Mouse (Mus musculus) MEL (cell line): ENCODE measurements around the gene Nr2f2. TPM values are rescaled to one million over a fixed set of nuclear protein-coding genes. Genes with fewer than 3 reads are reported as not detected.

Experiments used
- DNase-seq: peaks from one replicate; pipeline ENCODE4 v3.0.0; 2011; ENCODE audit warnings: low read depth, low spot score
- H3K27ac ChIP-seq: 2 replicates; pipeline ENCODE4 v1.5.1; 2012; ENCODE audit warnings: low read depth, mild to moderate bottlenecking, control low read depth, low read length, moderate library complexity; ENCODE audit not compliant: control insufficient read depth
- H3K27me3 ChIP-seq, 2 experiments: fragments of 150-350 bp in 1 of 2; sonication (generic) in 1 of 2; 2 replicates each; pipeline ENCODE4 v1.6.1; 2012; ENCODE audit warnings: low read length in 2 of 2, mild to moderate bottlenecking in 2 of 2, improper control_type of control experiment in 1 of 2, moderate library complexity in 1 of 2; ENCODE audit not compliant: insufficient read depth in 2 of 2, control insufficient read depth in 1 of 2
- H3K36me3 ChIP-seq, 2 experiments: 2 replicates each; pipeline ENCODE4 v1.6.1; 2012 to 2014; ENCODE audit warnings: low read length in 2 of 2, improper control_type of control experiment in 1 of 2, inconsistent platforms in 1 of 2, mild to moderate bottlenecking in 1 of 2; ENCODE audit not compliant: insufficient read depth in 2 of 2, control insufficient read depth in 1 of 2
- H3K4me1 ChIP-seq, 2 experiments: fragments of 150-350 bp in 1 of 2; sonication (generic) in 1 of 2; 2 replicates each; pipeline ENCODE4 v1.6.1; 2012; ENCODE audit warnings: low read length in 2 of 2, improper control_type of control experiment in 1 of 2, mild to moderate bottlenecking in 1 of 2; ENCODE audit not compliant: insufficient read depth in 2 of 2, control insufficient read depth in 1 of 2
- H3K4me3 ChIP-seq, 2 experiments: fragments of 150-350 bp in 1 of 2; sonication (generic) in 1 of 2; 2 replicates each; pipeline ENCODE4 v1.5.1; 2012; ENCODE audit warnings: low read depth in 2 of 2, low read length in 2 of 2, mild to moderate bottlenecking in 2 of 2, moderate library complexity in 2 of 2, control low read depth in 1 of 2, improper control_type of control experiment in 1 of 2; ENCODE audit not compliant: control insufficient read depth in 1 of 2, insufficient read depth in 1 of 2
- H3K79me2 ChIP-seq: 2 replicates; pipeline ENCODE4 v1.6.1; 2012; ENCODE audit warnings: mild to moderate bottlenecking, low read length, moderate library complexity; ENCODE audit not compliant: control insufficient read depth, poor library complexity, insufficient read depth
- H3K9ac ChIP-seq: 2 replicates; pipeline ENCODE4 v1.6.1; 2012; ENCODE audit warnings: low read depth, mild to moderate bottlenecking, control low read depth, low read length, moderate library complexity; ENCODE audit not compliant: control insufficient read depth, poor library complexity, severe bottlenecking
- H3K9me3 ChIP-seq: fragments of 150-350 bp; sonication (generic); replicated peaks from 2 replicates; pipeline ENCODE4 v1.6.1; 2012; ENCODE audit warnings: mild to moderate bottlenecking, low read length, improper control_type of control experiment, moderate library complexity; ENCODE audit not compliant: insufficient read depth
- CHD2 ChIP-seq: IDR thresholded peaks from 2 replicates; pipeline ENCODE4 v1.6.1; 2011; ENCODE audit warnings: low read length, improper control_type of control experiment
- CTCF ChIP-seq, 3 experiments: IDR thresholded peaks in 2 of 3; conservative IDR thresholded peaks in 1 of 3; 2 replicates each; pipeline ENCODE4 v1.5.1; 2011 to 2012; ENCODE audit warnings: low read length in 3 of 3, low read depth in 2 of 3, mild to moderate bottlenecking in 2 of 3, improper control_type of control experiment in 1 of 3, inconsistent platforms in 1 of 3, mixed read lengths in 1 of 3, moderate library complexity in 1 of 3; ENCODE audit not compliant: control insufficient read depth in 1 of 3, insufficient read depth in 1 of 3, poor library complexity in 1 of 3, severe bottlenecking in 1 of 3
- E2F4 ChIP-seq: IDR thresholded peaks from 2 replicates; pipeline ENCODE4 v1.6.1; 2011; ENCODE audit warnings: low read depth, low read length, improper control_type of control experiment, borderline replicate concordance
- ELF1 ChIP-seq: IDR thresholded peaks from 2 replicates; pipeline ENCODE4 v1.6.1; 2014; ENCODE audit warnings: low read depth, mild to moderate bottlenecking, inconsistent platforms, low read length, improper control_type of control experiment, moderate library complexity
- EP300 ChIP-seq, 2 experiments: IDR thresholded peaks; 2 replicates each; pipeline ENCODE4 v1.6.1; 2011; ENCODE audit warnings: improper control_type of control experiment in 2 of 2, low read length in 2 of 2, low read depth in 1 of 2, mild to moderate bottlenecking in 1 of 2
- ETS1 ChIP-seq: IDR thresholded peaks from 2 replicates; pipeline ENCODE4 v1.6.1; 2012; ENCODE audit warnings: low read depth, mild to moderate bottlenecking, inconsistent platforms, low read length, improper control_type of control experiment, moderate library complexity
- GABPA ChIP-seq: IDR thresholded peaks from 2 replicates; pipeline ENCODE4 v1.6.1; 2012; ENCODE audit warnings: low read depth, mild to moderate bottlenecking, inconsistent platforms, low read length, improper control_type of control experiment, moderate library complexity
- GATA1 ChIP-seq: IDR thresholded peaks from 2 replicates; pipeline ENCODE4 v1.6.1; 2011; ENCODE audit warnings: low read depth, low read length, improper control_type of control experiment
- KAT2A ChIP-seq: conservative IDR thresholded peaks from 2 replicates; pipeline ENCODE4 v1.6.1; 2012; ENCODE audit warnings: low read depth, low read length, improper control_type of control experiment, inconsistent platforms
- MAFK ChIP-seq: IDR thresholded peaks from 2 replicates; pipeline ENCODE4 v1.6.1; 2011; ENCODE audit warnings: low read depth, mild to moderate bottlenecking, low read length, improper control_type of control experiment, borderline replicate concordance
- MXI1 ChIP-seq: IDR thresholded peaks from 2 replicates; pipeline ENCODE4 v1.6.1; 2011; ENCODE audit warnings: mild to moderate bottlenecking, low read depth, low read length, improper control_type of control experiment
- MYB ChIP-seq: IDR thresholded peaks from 2 replicates; pipeline ENCODE4 v1.6.1; 2011; ENCODE audit warnings: mild to moderate bottlenecking, low read depth, low read length, improper control_type of control experiment
- MYC ChIP-seq: IDR thresholded peaks from 2 replicates; pipeline ENCODE4 v1.6.1; 2011; ENCODE audit warnings: low read depth, mild to moderate bottlenecking, low read length, improper control_type of control experiment, moderate library complexity
- NRF1 ChIP-seq: IDR thresholded peaks from 2 replicates; pipeline ENCODE4 v1.6.1; 2014; ENCODE audit warnings: low read depth, mild to moderate bottlenecking, inconsistent platforms, low read length, improper control_type of control experiment, moderate library complexity; ENCODE audit not compliant: poor library complexity, insufficient read depth, severe bottlenecking
- POLR2A ChIP-seq, 2 experiments: IDR thresholded peaks; 2 replicates each; pipeline ENCODE4 v1.6.1; 2011 to 2012; ENCODE audit warnings: low read length in 2 of 2, mild to moderate bottlenecking in 2 of 2, control low read depth in 1 of 2, improper control_type of control experiment in 1 of 2, low read depth in 1 of 2, moderate library complexity in 1 of 2; ENCODE audit not compliant: control insufficient read depth in 1 of 2, insufficient read depth in 1 of 2, poor library complexity in 1 of 2
- RAD21 ChIP-seq: IDR thresholded peaks from 2 replicates; pipeline ENCODE4 v1.6.1; 2011; ENCODE audit warnings: mild to moderate bottlenecking, low read depth, low read length, improper control_type of control experiment
- RCOR1 ChIP-seq: IDR thresholded peaks from 2 replicates; pipeline ENCODE4 v1.6.1; 2012; ENCODE audit warnings: low read depth, mild to moderate bottlenecking, inconsistent platforms, low read length, improper control_type of control experiment
- TAL1 ChIP-seq: IDR thresholded peaks from 2 replicates; pipeline ENCODE4 v1.6.1; 2012; ENCODE audit warnings: mild to moderate bottlenecking, inconsistent platforms, low read length, moderate library complexity, mixed read lengths
- USF1 ChIP-seq: IDR thresholded peaks from 2 replicates; pipeline ENCODE4 v1.6.1; 2014; ENCODE audit warnings: low read depth, mild to moderate bottlenecking, inconsistent platforms, low read length, improper control_type of control experiment, moderate library complexity
- ZMIZ1 ChIP-seq: IDR thresholded peaks from 2 replicates; pipeline ENCODE4 v1.6.1; 2012; ENCODE audit warnings: low read depth, mild to moderate bottlenecking, inconsistent platforms, low read length, improper control_type of control experiment, moderate library complexity
- ZNF384 ChIP-seq: IDR thresholded peaks from 2 replicates; pipeline ENCODE4 v1.6.1; 2012; ENCODE audit warnings: low read depth, mild to moderate bottlenecking, inconsistent platforms, low read length, improper control_type of control experiment
- polyA plus RNA-seq, 2 experiments: library from polyadenylated mRNA; stranded (reverse) in 1 of 2; unstranded in 1 of 2; fragments of >175 nt in 1 of 2; fragments of >200 nt in 1 of 2; gene quantifications; 2 replicates each; pipeline versions ENCODE4 v1.2.1 to v1.2.4; 2012; ENCODE audit warnings: low replicate concordance in 2 of 2, low read depth in 1 of 2; ENCODE audit not compliant: insufficient read length in 2 of 2, insufficient read depth in 1 of 2, missing spikeins in 1 of 2
- total RNA-seq: library from RNA; depleted of rRNA; stranded (reverse); fragments of 300-350 nt; gene quantifications from 2 replicates; pipeline ENCODE4 v1.2.3, GENCODE M21; 2012

Gene Nr2f2
- total and polyA plus RNA-seq, 3 experiments = not detected

- Histone ChIP-seq H3K4me3 (no peak overlapping the region), H3K27me3 (no peaks in the 10 kb centered on the region), H3K9me3 (no peaks in the 10 kb centered on the region), H3K4me1 (no peaks in the 10 kb centered on the region), H3K79me2 (no peaks in the 10 kb centered on the region), H3K27ac (no peak overlapping the region), H3K9ac (no peak overlapping the region), H3K36me3 (no peaks in the 10 kb centered on the region)
- TF ChIP-seq RAD21 (no peak), MAFK (no peak), E2F4 (no peak), ELF1 (no peak)
- DNase-seq = no peak
Measured at GRCm38 (mm10) chr7:70348064-70348976, 18.2 kb downstream of the Nr2f2 start.

DNA sequence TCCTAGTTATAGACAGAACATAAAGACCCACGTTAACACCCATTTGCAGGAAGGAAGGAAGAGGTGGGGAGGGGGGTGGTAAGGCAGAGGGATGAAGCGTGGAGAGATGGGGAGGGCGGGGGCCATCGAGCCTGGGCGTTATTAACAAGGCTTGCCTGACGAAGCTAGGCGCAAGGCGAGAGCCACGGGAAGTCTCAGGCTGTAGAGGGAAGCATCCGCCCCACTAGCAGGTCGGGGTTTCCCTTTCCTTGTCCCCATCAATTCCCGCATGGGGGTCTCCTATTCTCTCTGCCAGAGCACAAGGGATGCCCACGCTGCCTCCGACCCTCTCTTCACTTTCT is 18.9 kb downstream of the Nr2f2 start:
- no peak for DNase-seq
- Histone ChIP-seq H3K79me2 (no peaks in the 10 kb centered on the region), H3K9me3 (no peaks in the 10 kb centered on the region), H3K4me1 (no peaks in the 10 kb centered on the region), H3K27ac (no peak overlapping the region), H3K36me3 (no peaks in the 10 kb centered on the region), H3K27me3 (no peaks in the 10 kb centered on the region), H3K4me3 (no peak overlapping the region), H3K9ac (no peak overlapping the region)
- no peak for TF ChIP-seq GABPA
- no peak for TF ChIP-seq KAT2A
- no peak for TF ChIP-seq ETS1
- no peak for TF ChIP-seq USF1
- TF ChIP-seq TAL1 = no peak
- no peak for TF ChIP-seq ZNF384
- no peak for TF ChIP-seq MXI1
- TF ChIP-seq POLR2A (IDR thresholded peaks at IDR 0.05; ENCODE audit: control insufficient read depth in 1 of 2, insufficient read depth in 1 of 2, low read depth in 1 of 2, low read length in 2 of 2, poor library complexity in 1 of 2) = no peak
- TF ChIP-seq GATA1 = no peak
- TF ChIP-seq ZMIZ1 = no peak
- no peak for TF ChIP-seq ELF1
- TF ChIP-seq CTCF (IDR thresholded peaks at IDR 0.05 in 2 of 3, conservative IDR thresholded peaks at IDR 0.05 in 1 of 3; ENCODE audit: control insufficient read depth in 1 of 3, insufficient read depth in 1 of 3, low read depth in 2 of 3, low read length in 3 of 3, poor library complexity in 1 of 3, severe bottlenecking in 1 of 3) = no peak
- no peak for TF ChIP-seq MYC
- no peak for TF ChIP-seq EP300 (IDR thresholded peaks at IDR 0.05; ENCODE audit: low read depth in 1 of 2, low read length in 2 of 2)
- no peak for TF ChIP-seq CHD2
- no peak for TF ChIP-seq MYB
- TF ChIP-seq E2F4 = no peak
- no peak for TF ChIP-seq RCOR1
- no peak for TF ChIP-seq NRF1
